Mouse (Mus musculus): ENCODE results near the gene Surf2.
"Not testable (repeated sequence)": the region's sequence is repeated elsewhere in the genome, so short reads cannot be mapped to it uniquely, and the experiment has no call there.

Surf2 gene

DNA sequence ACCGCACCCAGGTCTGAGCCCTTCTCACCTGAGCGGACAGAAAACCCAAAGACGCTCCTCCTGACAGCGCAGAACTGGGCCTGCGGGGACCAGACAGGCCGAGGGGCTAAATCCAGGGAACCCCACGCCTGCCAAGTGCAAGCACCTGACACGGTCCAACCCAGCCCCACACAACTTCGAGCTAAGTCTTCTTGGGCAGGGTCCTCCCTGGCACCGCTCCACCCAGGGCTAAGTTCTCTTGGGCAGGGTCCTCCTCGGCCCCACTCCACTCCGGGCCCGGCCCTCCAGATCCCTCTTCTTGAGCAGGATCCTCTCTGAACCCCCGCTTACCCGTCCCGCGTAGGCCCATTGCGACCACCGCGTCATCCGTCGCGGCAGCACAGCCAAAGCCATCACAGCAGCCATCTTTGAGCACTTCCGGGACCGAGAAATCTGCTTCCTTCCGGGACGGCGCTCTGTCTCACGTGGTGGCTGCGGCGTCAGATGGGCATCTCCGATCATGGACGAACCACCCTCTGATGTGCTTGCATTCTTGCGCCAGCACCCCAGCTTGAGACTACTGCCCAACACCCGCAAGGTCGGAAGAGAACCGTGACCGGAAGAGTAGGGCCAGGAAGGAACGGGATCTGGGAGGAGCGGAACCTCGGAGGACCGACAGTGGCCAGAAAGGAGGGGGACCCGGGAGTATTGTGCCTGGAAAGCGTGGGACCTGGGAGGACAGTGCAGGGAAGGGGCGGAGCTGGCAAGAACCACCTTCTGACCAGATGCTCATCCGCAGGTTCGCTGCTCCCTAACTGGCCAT, at the start of gene Surf2, which contains the start of gene Surf1:
Surf2 (plus strand) TSS at position 441 of the 802 bp plus-strand sequence.
Surf1 (minus strand) TSS at position 604 of the 802 bp plus-strand sequence.
- DNase-seq (ENCODE audit: inconsistent ontology term) = peak; percentile 86

GRCm38 (mm10) chr2:26870666-26871065, 45.5 kb upstream of the Surf2 start:
- no peak for DNase-seq (ENCODE audit: inconsistent ontology term)

GRCm38 (mm10) chr2:26878571-26878970, 37.6 kb upstream of the Surf2 start:
- DNase-seq (ENCODE audit: inconsistent ontology term) = no peak

- DNase-seq (ENCODE audit: inconsistent ontology term) = not testable (repeated sequence)
These were observed 30.6 kb upstream of the Surf2 start for GRCm38 (mm10) chr2:26885541-26885940.

DNA sequence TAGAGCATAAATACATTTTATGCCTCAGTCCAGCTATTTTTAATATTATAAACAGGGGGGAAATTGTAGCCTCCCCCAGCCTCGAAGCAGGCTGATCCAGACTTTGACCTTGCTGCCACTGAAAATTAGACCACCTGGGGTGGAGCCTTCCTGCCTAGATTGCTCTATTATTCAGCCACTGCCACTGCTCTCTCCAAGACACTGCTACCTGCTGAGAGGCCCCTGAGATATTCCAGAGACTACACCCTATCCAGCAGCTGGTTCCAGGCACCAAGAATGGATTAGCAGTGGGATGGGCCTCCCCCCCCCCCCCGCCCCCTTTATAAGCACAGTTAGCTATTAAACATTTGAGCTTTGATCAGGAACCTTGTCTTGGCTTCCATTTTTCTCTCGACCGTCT, 30.0 kb upstream of the Surf2 start:
- DNase-seq (ENCODE audit: inconsistent ontology term) = not testable (repeated sequence)

GRCm38 (mm10) chr2:26895898-26896297, 20.3 kb upstream of the Surf2 start:
- no peak for DNase-seq (ENCODE audit: inconsistent ontology term)

DNA sequence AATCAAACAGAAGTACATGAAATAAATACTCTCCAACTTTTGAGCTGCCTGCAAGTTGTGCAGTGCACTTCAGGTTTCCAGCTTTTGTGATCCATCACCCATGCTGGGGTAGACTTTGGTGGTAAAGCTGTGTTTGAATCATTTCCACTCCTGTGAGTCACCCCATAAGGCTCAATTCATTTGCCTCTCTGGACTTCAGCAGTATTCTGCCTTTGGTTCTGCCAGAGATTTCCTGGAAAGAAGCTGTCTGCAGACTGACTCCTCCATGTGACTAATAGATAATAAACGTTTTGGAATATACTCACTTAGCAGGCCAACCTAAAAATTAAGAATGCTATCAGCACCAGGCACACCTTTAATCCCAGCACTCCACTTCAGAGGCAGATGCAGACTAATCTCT, 15.4 kb upstream of the Surf2 start:
- no peak for DNase-seq (ENCODE audit: inconsistent ontology term)

- no peak for DNase-seq (ENCODE audit: inconsistent ontology term)
These were observed 14.2 kb upstream of the Surf2 start for GRCm38 (mm10) chr2:26901834-26902400.

GRCm38 (mm10) chr2:26902467-26903220, 13.5 kb upstream of the Surf2 start, which contains the start of gene Surf6:
TSS of gene Surf6 (minus strand) at chr2:26902879.
- DNase-seq (ENCODE audit: inconsistent ontology term) = peak; percentile 90

- DNase-seq (ENCODE audit: inconsistent ontology term) = no peak
These were observed 12.9 kb upstream of the Surf2 start for GRCm38 (mm10) chr2:26903311-26903710.

DNA sequence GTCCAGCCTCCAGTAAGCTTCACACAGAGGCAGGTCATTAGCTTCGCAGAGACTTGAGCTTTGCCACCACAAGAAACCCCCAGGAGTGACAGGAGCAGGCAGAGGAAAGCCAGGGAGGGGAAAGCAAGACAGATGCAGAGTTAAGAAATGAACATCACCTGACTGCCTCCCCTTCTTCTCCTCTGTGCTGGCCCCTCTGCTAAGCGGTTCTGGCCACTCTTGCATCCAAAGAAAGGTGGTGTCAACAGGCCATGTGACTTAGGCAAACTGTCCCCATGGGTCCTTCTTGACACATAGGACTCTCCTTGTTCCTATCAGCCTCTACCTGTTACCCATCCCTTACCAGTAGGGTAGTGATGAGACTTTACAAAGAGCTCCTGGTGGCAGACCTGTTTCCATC, 10.2 kb upstream of the Surf2 start:
- DNase-seq (ENCODE audit: inconsistent ontology term) = no peak

GRCm38 (mm10) chr2:26906431-26906830, 9.7 kb upstream of the Surf2 start:
- DNase-seq (ENCODE audit: inconsistent ontology term) = no peak

- DNase-seq (ENCODE audit: inconsistent ontology term) = no peak
These were observed 9.1 kb upstream of the Surf2 start for GRCm38 (mm10) chr2:26907109-26907508.

DNA sequence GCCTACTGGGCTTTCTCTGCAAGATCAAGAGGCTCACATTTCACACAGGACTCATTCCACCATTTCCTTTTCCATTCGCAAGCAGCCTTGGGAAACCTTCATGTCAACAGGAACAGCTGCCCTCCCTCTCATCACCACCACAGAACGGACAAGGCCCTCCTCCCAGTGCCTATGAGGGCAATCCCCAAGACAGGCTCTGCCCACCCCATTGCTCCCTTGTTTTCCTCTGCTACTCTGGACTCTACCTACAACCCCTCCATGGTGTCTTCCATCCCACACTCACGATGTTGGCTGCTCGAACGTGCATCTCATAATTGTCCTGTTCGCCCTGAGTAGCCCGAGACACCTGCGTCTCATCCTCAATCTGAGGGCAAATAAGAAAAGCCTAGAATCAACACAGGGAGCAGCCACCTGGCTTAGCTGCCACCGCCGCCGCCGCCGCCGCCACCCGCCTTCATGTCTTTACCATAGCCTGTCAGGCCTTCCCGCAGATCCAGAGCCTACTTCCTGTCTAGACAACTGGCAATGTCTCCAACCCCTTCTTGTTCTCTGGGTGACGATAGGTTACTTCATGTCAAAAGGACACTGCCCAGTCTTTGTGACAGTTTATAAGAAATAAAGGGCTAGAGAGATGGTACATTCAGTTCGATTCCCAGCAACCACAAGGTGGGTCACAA, 7.3 kb upstream of the Surf2 start:
- no peak for DNase-seq (ENCODE audit: inconsistent ontology term)

DNA sequence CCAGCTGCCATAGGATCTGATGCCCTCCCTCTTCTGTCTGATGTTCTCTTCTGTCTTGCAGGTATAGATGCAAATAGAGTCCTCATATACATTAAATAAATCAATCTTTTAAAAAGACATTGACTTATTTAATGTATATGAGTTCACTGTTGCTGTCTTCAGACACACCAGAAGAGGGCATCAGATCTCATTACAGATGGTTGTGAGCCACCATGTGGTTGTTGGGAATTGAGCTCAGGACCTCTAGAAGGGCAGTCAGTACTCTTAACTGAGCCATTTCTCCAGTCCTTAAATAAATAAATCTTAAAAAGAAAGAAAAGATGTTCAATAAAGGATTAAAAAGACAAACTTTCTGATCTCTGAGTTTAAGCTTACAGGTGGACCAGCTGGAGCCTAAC, 6.8 kb upstream of the Surf2 start:
- DNase-seq (ENCODE audit: inconsistent ontology term) = no peak

GRCm38 (mm10) chr2:26910124-26910993, 5.8 kb upstream of the Surf2 start, which contains the start of the genes Med22 and Rpl7a:
TSS of gene Med22 (minus strand) at chr2:26910677.
TSS of gene Rpl7a (plus strand) at chr2:26910764.
- DNase-seq (ENCODE audit: inconsistent ontology term) = peak; percentile 99

DNA sequence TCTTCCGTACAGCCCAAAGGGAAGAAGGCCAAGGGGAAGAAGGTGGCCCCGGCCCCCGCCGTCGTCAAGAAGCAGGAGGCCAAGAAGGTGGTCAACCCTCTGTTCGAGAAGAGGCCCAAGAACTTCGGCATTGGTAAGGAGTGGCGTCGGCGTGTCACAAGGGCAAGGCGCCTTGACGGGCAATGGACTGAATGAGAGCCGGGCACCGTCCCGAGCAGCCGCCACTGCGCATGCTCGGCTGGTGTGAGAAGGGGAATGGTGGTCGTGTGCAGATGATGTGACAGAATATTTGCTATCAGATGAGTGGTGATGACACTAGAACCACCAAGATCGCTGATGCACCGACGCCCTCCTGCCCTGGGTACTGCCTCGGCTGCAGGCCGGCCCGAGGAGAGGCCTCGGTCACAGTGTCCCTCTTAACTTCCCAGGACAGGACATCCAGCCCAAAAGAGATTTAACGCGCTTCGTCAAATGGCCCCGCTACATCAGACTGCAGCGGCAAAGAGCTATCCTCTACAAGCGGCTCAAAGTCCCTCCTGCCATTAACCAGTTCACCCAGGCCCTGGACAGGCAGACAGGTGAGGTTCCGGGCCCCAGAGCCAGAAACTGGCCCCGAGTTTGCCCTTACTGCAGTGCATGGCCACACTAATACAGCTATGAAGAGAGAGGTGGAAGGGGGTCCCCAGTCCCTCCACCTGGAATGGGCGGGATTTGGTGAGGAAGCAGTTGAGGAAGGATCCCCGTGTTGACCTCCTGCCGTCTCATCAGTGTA, 5.0 kb upstream of the Surf2 start:
- no peak for DNase-seq (ENCODE audit: inconsistent ontology term)

DNA sequence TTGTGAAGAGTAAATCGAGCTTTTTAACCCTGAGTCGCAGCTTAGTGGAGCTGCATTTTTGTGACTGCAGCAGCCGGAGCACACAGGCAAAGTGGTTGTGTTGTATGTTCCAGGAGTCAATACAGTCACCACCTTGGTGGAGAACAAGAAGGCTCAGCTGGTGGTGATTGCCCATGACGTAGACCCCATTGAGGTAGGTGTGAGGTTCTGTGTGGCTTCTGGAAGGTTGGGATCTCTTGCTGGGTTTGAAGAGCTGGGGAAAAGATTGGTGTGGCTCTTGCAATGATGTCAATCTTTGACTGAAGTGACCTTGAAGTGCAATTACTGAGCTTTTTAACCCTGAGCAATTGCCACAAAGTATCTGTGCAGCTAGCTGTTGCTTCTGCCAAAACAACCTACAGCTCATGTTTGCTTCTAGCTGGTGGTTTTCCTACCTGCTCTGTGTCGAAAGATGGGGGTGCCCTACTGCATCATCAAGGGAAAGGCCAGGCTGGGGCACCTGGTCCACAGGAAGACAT, 3.9 kb upstream of the Surf2 start:
- DNase-seq (ENCODE audit: inconsistent ontology term) = no peak

- no peak for DNase-seq (ENCODE audit: inconsistent ontology term)
These were observed 2.6 kb upstream of the Surf2 start for GRCm38 (mm10) chr2:26913416-26914147.
